Mouse (Mus musculus): ENCODE results near the gene Shf. TPM values are rescaled to one million over a fixed set of nuclear protein-coding genes. Genes with fewer than 3 reads are reported as not detected.
"Not testable (repeated sequence)": the region's sequence is repeated elsewhere in the genome, so short reads cannot be mapped to it uniquely, and the experiment has no call there.

The Shf gene
- polyA plus RNA-seq, 1 experiment from 2014 or later = 2.5 TPM

DNA sequence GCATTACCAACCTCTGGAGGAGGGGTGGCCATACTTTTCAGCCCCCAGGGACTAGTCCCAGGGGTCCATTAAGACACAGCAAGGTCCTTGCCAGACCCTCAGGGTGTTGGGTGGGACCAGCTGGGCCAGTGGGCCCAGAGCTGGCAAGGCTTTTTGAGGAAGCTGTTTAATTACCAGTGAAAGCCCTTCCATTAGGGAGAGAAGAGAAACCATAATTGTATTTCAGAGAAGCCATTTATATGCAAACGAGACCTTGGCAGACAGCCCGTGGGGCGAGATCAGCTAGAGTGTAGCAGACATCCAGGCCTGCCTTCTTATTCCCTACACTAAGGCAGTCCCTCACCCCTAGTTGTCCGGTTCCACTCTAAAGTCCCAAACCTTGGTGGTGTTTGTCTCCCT, 17.0 kb downstream of the Shf start:
- DNase-seq (ENCODE audit: low spot score) = peak; percentile 15

GRCm38 (mm10) chr2:122351156-122351930, 17.6 kb downstream of the Shf start:
- TF ChIP-seq CTCF (IDR thresholded peaks at IDR 0.05) = no peak
- no peak for TF ChIP-seq EP300 (IDR thresholded peaks at IDR 0.05)
- DNase-seq (ENCODE audit: low spot score) (no peak), ATAC-seq (no peak)
- Histone ChIP-seq H3K9ac (replicated peaks; ENCODE audit: low read depth) (no peak overlapping the region), H3K27me3 (replicated peaks; ENCODE audit: insufficient read depth, low read length) (no peaks in the 10 kb centered on the region), H3K4me3 (ENCODE audit: low read depth, low read length) (no peak overlapping the region), H3K36me3 (ENCODE audit: insufficient read depth, low read length) (no peaks in the 10 kb centered on the region), H3K4me2 (replicated peaks; ENCODE audit: low read depth, low read length) (no peak overlapping the region), H3K4me1 (ENCODE audit: insufficient read depth, low read depth, low read length) (peaks cover 6% of the 10 kb centered on the region; the same call in 1 of the 2 replicates), H3K9me3 (ENCODE audit: low read length) (no peaks in the 10 kb centered on the region), H3K27ac (ENCODE audit: low read length) (no peak overlapping the region)
- 68% methylated on average over 5 of the region's 5 CpGs for WGBS

More for the DNA sequence above, 17.0 kb downstream of the Shf start:
- H3K4me2 ChIP-seq (replicated peaks; ENCODE audit: low read depth, low read length) = no peak overlapping the region
- H3K27ac ChIP-seq (ENCODE audit: low read length) = no peak overlapping the region
- H3K36me3 ChIP-seq (ENCODE audit: insufficient read depth, low read length) = no peaks in the 10 kb centered on the region
- H3K9ac ChIP-seq (replicated peaks; ENCODE audit: low read depth) = no peak overlapping the region
- no peaks in the 10 kb centered on the region for H3K9me3 ChIP-seq (ENCODE audit: low read length)
- H3K4me1 ChIP-seq (ENCODE audit: insufficient read depth, low read depth, low read length) = peaks cover 6% of the 10 kb centered on the region; the same call in 1 of the 2 replicates
- 67% methylated on average over 4 of the region's 4 CpGs for WGBS
- ATAC-seq = no peak
- H3K4me3 ChIP-seq (ENCODE audit: low read depth, low read length) = no peak overlapping the region
- no peaks in the 10 kb centered on the region for H3K27me3 ChIP-seq (replicated peaks; ENCODE audit: insufficient read depth, low read length)
- no peak for TF ChIP-seq CTCF (IDR thresholded peaks at IDR 0.05)
- TF ChIP-seq EP300 (IDR thresholded peaks at IDR 0.05) = no peak

- H3K36me3 ChIP-seq (ENCODE audit: insufficient read depth, low read length) = no peaks in the 10 kb centered on the region
- H3K4me2 ChIP-seq (replicated peaks; ENCODE audit: low read depth, low read length) = peak overlapping the region; percentile 84
- peaks cover 6% of the 10 kb centered on the region; the same call in 1 of the 2 replicates for H3K4me1 ChIP-seq (ENCODE audit: insufficient read depth, low read depth, low read length)
- peak overlapping the region; percentile 87 for H3K27ac ChIP-seq (ENCODE audit: low read length)
- TF ChIP-seq EP300 (IDR thresholded peaks at IDR 0.05) (no peak), CTCF (IDR thresholded peaks at IDR 0.05) (no peak)
- peak overlapping the region; percentile 50 for H3K9ac ChIP-seq (replicated peaks; ENCODE audit: low read depth)
- peak; percentile 13; the same call in 1 of the 2 replicates for ATAC-seq
- no peaks in the 10 kb centered on the region for H3K27me3 ChIP-seq (replicated peaks; ENCODE audit: insufficient read depth, low read length)
- no peak for DNase-seq (ENCODE audit: low spot score)
- WGBS = 11% methylated on average over 14 of the region's 14 CpGs
- peak overlapping the region; percentile 72 for H3K4me3 ChIP-seq (ENCODE audit: low read depth, low read length)
- no peaks in the 10 kb centered on the region for H3K9me3 ChIP-seq (ENCODE audit: low read length)
Observed at GRCm38 (mm10) chr2:122349136-122349785, 19.7 kb downstream of the Shf start.

GRCm38 (mm10) chr2:122348531-122349131, 20.3 kb downstream of the Shf start:
- peak; percentile 89 for ATAC-seq
- Histone ChIP-seq H3K9me3 (ENCODE audit: low read length) (no peaks in the 10 kb centered on the region), H3K36me3 (ENCODE audit: insufficient read depth, low read length) (no peaks in the 10 kb centered on the region), H3K4me1 (ENCODE audit: insufficient read depth, low read depth, low read length) (peaks cover 6% of the 10 kb centered on the region; the same call in 1 of the 2 replicates), H3K27ac (ENCODE audit: low read length) (peak overlapping the region; percentile 87), H3K9ac (replicated peaks; ENCODE audit: low read depth) (peak overlapping the region; percentile 50), H3K4me2 (replicated peaks; ENCODE audit: low read depth, low read length) (peak overlapping the region; percentile 84), H3K27me3 (replicated peaks; ENCODE audit: insufficient read depth, low read length) (no peaks in the 10 kb centered on the region), H3K4me3 (ENCODE audit: low read depth, low read length) (peak overlapping the region; percentile 72)
- peak; percentile 89 for DNase-seq (ENCODE audit: low spot score)
- no peak for TF ChIP-seq EP300 (IDR thresholded peaks at IDR 0.05)
- peak; percentile 81 for TF ChIP-seq CTCF (IDR thresholded peaks at IDR 0.05)
- WGBS = 2% methylated on average over 49 of the region's 63 CpGs

GRCm38 (mm10) chr2:122347257-122347656, 21.7 kb downstream of the Shf start:
- Histone ChIP-seq H3K27me3 (replicated peaks; ENCODE audit: insufficient read depth, low read length) (no peaks in the 10 kb centered on the region), H3K9me3 (ENCODE audit: low read length) (no peaks in the 10 kb centered on the region), H3K9ac (replicated peaks; ENCODE audit: low read depth) (no peak overlapping the region), H3K36me3 (ENCODE audit: insufficient read depth, low read length) (no peaks in the 10 kb centered on the region), H3K4me1 (ENCODE audit: insufficient read depth, low read depth, low read length) (peaks cover 6% of the 10 kb centered on the region; the same call in 1 of the 2 replicates), H3K4me3 (ENCODE audit: low read depth, low read length) (no peak overlapping the region), H3K4me2 (replicated peaks; ENCODE audit: low read depth, low read length) (no peak overlapping the region), H3K27ac (ENCODE audit: low read length) (no peak overlapping the region)
- 91% methylated on average over 3 of the region's 3 CpGs for WGBS
- DNase-seq (ENCODE audit: low spot score) (no peak), ATAC-seq (no peak)
- no peak for TF ChIP-seq CTCF (IDR thresholded peaks at IDR 0.05)

- ATAC-seq; H3K36me3 ChIP-seq (ENCODE audit: insufficient read depth, low read length); H3K4me2 ChIP-seq (replicated peaks; ENCODE audit: low read depth, low read length); H3K27me3 ChIP-seq (replicated peaks; ENCODE audit: insufficient read depth, low read length); H3K9ac ChIP-seq (replicated peaks; ENCODE audit: low read depth); DNase-seq (ENCODE audit: low spot score); H3K4me1 ChIP-seq (ENCODE audit: insufficient read depth, low read depth, low read length); H3K9me3 ChIP-seq (ENCODE audit: low read length); H3K4me3 ChIP-seq (ENCODE audit: low read depth, low read length): not testable (repeated sequence)
- H3K27ac ChIP-seq (ENCODE audit: low read length) = peak overlapping the region; percentile 57; the same call in 1 of the 2 replicates
- 83% methylated on average over 6 of the region's 6 CpGs for WGBS
Observed at GRCm38 (mm10) chr2:122346164-122346563, 22.8 kb downstream of the Shf start.
